Mouse (Mus musculus): Measurements from ENCODE around the gene Hmox2.
"Not testable (repeated sequence)": the region's sequence is repeated elsewhere in the genome, so short reads cannot be mapped to it uniquely, and the experiment has no call there.

Hmox2 gene

DNA sequence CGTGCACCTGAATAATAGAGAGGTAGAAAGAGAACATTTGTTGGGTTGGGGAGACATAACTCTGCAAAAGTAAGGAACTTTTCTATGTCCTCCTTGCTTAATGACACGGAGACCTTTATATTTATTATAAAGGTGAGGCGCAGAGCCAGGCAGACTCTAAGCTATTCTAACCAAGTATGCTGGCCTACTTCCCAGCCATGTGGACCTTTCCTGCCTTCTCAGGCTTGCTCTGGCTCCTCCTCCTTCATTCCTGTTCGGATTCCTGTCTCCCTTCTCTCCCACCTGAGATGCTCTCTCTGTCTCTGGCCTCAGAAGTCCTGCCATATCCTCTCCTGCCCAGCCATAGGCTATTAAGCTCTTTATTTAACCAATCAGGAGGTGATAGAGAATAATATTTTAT, 895 bp upstream of the Hmox2 start:
- no peak for DNase-seq (ENCODE audit: low spot score in 2 of 2)

DNA sequence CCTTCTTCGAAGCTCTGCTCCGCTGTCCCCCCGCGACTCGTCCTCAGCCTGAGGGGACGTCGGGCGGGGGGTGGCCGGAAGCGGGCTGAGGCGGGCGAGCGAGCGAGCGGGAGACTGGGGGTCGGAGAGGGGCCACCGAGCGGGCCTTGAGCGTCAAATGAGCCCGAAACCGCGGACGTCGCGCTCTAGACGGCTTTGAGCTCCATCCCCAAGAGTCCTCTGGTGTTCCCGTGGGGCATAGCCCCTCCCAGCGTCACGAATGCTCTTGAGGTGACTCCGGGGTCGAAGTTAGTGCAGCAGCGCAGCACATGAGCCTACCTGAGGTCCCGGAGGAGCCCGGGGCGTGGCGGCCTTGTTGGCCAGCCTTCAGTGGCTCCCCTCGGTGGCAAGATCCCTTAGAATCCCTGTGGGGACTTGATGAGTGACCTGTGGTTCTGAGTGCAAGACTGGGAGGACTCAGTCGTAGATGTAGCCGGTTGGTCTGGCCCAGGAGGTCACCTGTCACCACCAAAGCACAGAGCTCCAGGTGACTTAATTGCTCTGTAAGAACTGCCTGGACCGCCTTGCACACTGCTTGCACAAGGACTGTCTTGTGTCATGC, 467 bp downstream of the Hmox2 start:
- DNase-seq (ENCODE audit: low spot score in 2 of 2), result peak in 1 of 2 experiments; percentile 47

DNA sequence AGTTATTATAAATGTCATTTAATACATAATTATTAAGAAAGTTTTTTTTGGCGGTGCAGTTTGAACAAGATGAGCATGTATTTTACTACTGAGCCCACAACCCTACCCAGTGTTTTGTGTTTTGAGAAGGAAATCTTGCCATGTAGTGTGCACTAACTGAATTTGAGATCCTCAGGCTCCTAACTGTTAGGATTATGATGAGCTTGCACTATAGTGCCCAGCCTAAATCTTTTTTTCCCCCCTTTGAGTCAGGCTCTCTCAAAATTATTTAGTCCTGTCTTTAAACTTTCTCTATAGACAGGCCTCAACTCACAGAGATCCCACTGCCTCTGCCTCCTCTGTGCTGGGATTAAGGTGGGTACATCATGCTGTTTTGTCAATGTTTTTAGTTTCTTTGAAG, 1.4 kb downstream of the Hmox2 start:
- no peak for DNase-seq (ENCODE audit: low spot score in 2 of 2)

DNA sequence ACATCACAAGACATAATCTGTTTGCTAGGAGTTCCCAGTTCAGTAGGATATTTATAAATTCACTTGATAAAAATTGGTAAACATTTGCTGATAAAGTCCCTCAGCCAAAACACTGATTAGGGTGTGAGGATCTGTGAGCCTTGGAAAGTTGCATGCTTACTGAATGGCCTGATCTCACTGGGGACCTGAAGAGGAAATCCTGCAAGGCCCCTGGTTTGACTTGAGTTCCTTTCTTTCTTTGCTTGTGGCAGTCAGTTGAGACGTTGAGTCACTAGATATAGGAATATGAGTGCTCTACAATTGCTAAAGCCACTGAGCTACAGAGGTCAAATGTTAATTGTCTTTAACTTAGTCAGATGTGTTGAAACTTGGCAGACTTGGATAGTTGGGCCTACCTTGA, 1.8 kb downstream of the Hmox2 start:
- no peak for DNase-seq (ENCODE audit: low spot score in 2 of 2)

- no peak for DNase-seq (ENCODE audit: low spot score in 2 of 2)
Measured at GRCm38 (mm10) chr16:4730776-4731358, 4.7 kb downstream of the Hmox2 start.

DNA sequence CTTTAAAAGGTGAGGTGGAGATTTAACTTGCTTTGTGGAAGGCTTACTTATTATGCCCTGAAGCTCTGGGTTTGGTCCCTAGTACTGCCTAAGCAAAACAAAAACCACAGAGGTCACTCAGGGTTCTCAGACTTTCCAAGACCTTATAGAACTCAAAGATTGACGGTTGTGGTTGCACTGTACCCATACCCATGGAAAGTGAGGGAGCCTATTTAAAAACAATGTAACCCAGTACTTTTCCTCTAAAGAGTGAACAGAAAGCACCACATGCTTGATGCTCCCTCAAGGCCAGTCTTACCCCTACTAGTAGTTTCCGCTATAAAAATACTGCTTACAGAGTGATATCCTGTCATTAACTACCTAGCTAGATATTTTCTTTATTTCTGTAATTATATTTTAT, 10.1 kb downstream of the Hmox2 start:
- no peak for DNase-seq (ENCODE audit: low spot score in 2 of 2)

- DNase-seq (ENCODE audit: low spot score in 2 of 2), result no peak
Measured at GRCm38 (mm10) chr16:4739994-4740393, 13.8 kb downstream of the Hmox2 start.

DNA sequence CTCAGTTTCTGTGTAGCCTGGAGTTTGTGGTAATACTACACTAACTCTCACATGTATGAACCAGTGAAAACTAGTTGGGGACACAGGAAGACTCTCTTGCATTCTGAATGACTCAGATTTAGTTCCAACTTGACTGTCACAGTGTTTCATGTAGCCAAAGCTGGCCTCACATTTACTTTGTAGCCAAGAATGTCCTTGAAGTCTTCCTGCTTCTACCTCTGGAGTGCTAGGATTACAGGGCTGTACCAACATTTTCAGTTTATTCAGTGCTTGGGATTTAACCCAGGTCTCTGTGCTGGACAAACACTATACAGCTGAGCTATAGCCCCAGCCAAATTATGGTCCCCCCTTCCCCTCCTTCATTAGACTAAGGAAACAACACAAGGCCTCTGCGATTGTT, 16.0 kb downstream of the Hmox2 start:
- DNase-seq (ENCODE audit: low spot score in 2 of 2), result no peak

GRCm38 (mm10) chr16:4752155-4752554, 26.0 kb downstream of the Hmox2 start:
- DNase-seq (ENCODE audit: low spot score in 2 of 2), result no peak

- DNase-seq (ENCODE audit: low spot score in 2 of 2), result no peak
Measured at GRCm38 (mm10) chr16:4754045-4754444, 27.9 kb downstream of the Hmox2 start.

- DNase-seq (ENCODE audit: low spot score in 2 of 2), result not testable (repeated sequence)
Measured at GRCm38 (mm10) chr16:4756660-4757335, 30.6 kb downstream of the Hmox2 start.

- no peak for DNase-seq (ENCODE audit: low spot score in 2 of 2)
Measured at GRCm38 (mm10) chr16:4762437-4762836, 36.3 kb downstream of the Hmox2 start.

- no peak for DNase-seq (ENCODE audit: low spot score in 2 of 2)
Measured at GRCm38 (mm10) chr16:4763276-4763675, 37.1 kb downstream of the Hmox2 start.

- no peak for DNase-seq (ENCODE audit: low spot score in 2 of 2)
Measured at GRCm38 (mm10) chr16:4765852-4766251, 39.7 kb downstream of the Hmox2 start.

DNA sequence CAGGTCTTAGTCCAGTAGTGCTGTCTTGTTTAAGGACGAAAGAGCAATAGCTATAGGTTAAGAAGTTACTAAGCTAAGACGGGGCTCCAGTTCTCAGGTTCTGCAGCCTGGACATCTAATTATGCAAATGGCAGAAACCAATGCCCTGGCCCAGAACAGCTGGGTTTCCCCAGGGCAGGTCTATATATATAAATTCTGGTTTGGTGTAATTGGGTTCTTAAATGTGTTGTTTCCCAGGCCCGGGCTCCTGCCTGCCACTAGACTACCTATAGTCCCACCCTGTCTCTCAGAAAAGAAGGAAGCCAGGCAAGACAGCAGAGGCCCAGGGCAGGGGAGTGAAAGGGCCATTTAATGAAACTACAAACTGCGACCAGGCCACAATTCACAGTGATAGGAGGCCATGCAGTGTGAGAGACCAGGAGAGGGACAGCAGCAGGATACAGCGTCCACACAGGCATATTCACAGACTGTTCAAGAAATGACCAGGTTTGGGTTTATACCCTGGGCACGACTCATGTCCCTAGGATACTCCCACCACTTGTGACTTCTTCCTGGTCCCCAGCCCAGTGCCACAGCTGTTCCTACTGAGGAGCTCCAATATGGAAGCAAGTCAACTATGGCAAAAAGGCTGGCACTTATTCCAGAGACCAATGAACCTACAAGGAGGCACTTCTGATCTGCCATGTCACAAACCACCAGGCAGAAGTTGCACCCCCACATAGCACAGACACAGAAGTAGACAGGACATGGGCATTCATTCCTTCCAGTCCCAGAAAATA, 41.0 kb downstream of the Hmox2 start:
- DNase-seq (ENCODE audit: low spot score in 2 of 2), result no peak

DNA sequence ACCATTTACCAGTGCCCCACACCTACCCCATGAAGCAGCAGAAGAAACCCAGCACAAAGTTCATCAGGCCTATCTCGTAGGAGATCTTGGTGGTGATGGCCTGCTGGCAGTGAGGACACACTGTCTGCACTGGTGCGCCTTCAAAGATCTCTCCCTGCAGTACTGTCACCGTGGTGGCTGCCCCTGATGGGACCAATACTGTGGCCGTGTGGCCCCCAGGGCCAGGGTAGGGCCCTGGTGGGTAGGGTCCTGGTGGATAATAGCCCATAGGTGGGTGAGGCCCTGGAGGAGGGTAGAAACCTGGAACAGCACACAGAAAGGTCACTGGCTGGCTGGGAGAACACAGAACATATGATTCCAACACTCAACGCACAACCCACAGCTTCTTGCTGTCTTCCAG, 42.6 kb downstream of the Hmox2 start:
- no peak for DNase-seq (ENCODE audit: low spot score in 2 of 2)

DNA sequence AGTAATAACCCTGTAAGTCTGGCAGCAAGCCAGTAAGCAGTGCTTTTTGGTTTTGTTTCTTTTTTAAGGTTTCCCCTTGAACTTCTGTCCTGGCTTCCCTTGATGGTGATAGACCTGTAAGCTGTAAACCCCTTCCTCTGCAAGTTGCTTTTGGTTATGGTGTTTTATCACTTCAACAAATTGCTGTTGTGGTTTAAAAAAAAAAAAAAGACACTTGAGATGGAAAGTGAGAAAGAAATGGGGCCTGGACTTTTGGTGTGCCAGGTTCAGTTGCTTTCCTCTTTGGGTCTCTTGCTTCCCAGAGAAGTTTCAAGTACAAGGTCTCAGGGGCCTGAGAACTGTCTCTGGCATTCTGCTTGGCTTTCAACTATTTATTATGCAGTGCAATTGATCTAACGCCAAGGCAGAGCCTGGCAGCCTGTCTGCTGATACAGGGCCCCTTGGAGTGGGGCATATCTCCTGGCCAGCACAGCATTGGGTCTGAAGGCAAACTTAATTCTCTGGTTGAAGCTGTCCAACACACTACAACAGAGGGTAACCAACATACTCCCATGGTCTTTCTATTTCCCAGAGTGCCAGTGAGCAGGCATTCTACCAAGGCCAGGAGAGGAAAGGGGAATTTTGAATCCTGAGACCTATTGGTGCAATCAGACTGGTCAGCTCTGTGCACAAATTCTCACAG, 47.3 kb downstream of the Hmox2 start:
- DNase-seq (ENCODE audit: low spot score in 2 of 2), result no peak

GRCm38 (mm10) chr16:4777171-4777904, 51.2 kb downstream of the Hmox2 start:
- DNase-seq (ENCODE audit: low spot score in 2 of 2), result no peak

- no peak for DNase-seq (ENCODE audit: low spot score in 2 of 2)
Measured at GRCm38 (mm10) chr16:4777905-4778609, 51.9 kb downstream of the Hmox2 start.

- DNase-seq (ENCODE audit: low spot score in 2 of 2), result no peak
Measured at GRCm38 (mm10) chr16:4778940-4779339, 52.8 kb downstream of the Hmox2 start.
